Mouse (Mus musculus) T-helper 1 cell (primary cell): ENCODE measurements at regions not wholly inside any gene's neighbourhood (a gene's known extent, or its start where the extent isn't known, plus 50 kb on each side); places are given as distances from the start of the nearest gene placed in this dataset.

Experiments used
- in situ Hi-C: fragments of 300-600 bp; cut with MboI, MseI; formaldehyde crosslinking; loops from one replicate; pipeline ENCODE4 v1.15.1; 2025; ENCODE audit warnings: high pct_unique_total_duplicates

GRCm38 (mm10) chr2:30743976-30744620, 59.4 kb downstream of the 1700001O22Rik start:
- in situ Hi-C loops: no loop called here

GRCm38 (mm10) chr2:30743265-30743846, 60.1 kb downstream of the 1700001O22Rik start:
- in situ Hi-C loops: no loop called here

GRCm38 (mm10) chr2:30741450-30741849, 62.0 kb downstream of the 1700001O22Rik start:
- in situ Hi-C loops: no loop called here

GRCm38 (mm10) chr2:30737759-30738158, 65.7 kb downstream of the 1700001O22Rik start:
- in situ Hi-C loops: loop anchor here (10.0 kb wide), 1 partner anchor 807 kb away; no protein-coding TSS in a partner anchor

- in situ Hi-C loops: loop anchor here (10.0 kb wide), 1 partner anchor 808 kb away; no protein-coding TSS in a partner anchor
These were observed 66.8 kb downstream of the 1700001O22Rik start for GRCm38 (mm10) chr2:30736705-30737104.

- in situ Hi-C loops: loop anchor here (10.0 kb wide), 1 partner anchor 809 kb away; no protein-coding TSS in a partner anchor
These were observed 67.2 kb downstream of the 1700001O22Rik start for GRCm38 (mm10) chr2:30736236-30736635.

GRCm38 (mm10) chr2:30733853-30734252, 69.6 kb downstream of the 1700001O22Rik start:
- in situ Hi-C loops: loop anchor here (10.0 kb wide), 1 partner anchor 811 kb away; no protein-coding TSS in a partner anchor

GRCm38 (mm10) chr2:30731832-30732231, 71.6 kb downstream of the 1700001O22Rik start:
- in situ Hi-C loops: loop anchor here (10.0 kb wide), 1 partner anchor 813 kb away; no protein-coding TSS in a partner anchor

- in situ Hi-C loops: loop anchor here (10.0 kb wide), 1 partner anchor 1427 kb away; the partner anchor contains the start of gene Prrc2b
These were observed 75.5 kb downstream of the 1700001O22Rik start for GRCm38 (mm10) chr2:30727948-30728347.

GRCm38 (mm10) chr2:30725601-30726489, 77.6 kb downstream of the 1700001O22Rik start:
- in situ Hi-C loops: loop anchor here (10.0 kb wide), 1 partner anchor 1429 kb away; the partner anchor contains the start of gene Prrc2b

GRCm38 (mm10) chr2:30725186-30725585, 78.3 kb downstream of the 1700001O22Rik start:
- in situ Hi-C loops: loop anchor here (10.0 kb wide), 1 partner anchor 1430 kb away; the partner anchor contains the start of gene Prrc2b

- in situ Hi-C loops: loop anchor here (5.0 to 10.0 kb wide), 2 partner anchors 58 to 1430 kb away; partner anchors contain the start of gene Prrc2b
These were observed 78.9 kb downstream of the 1700001O22Rik start for GRCm38 (mm10) chr2:30724521-30724920.

- in situ Hi-C loops: loop anchor here (5.0 to 10.0 kb wide), 2 partner anchors 59 to 1432 kb away; partner anchors contain the start of gene Prrc2b
These were observed 80.3 kb downstream of the 1700001O22Rik start for GRCm38 (mm10) chr2:30723059-30723587.

GRCm38 (mm10) chr2:30722263-30723050, 81.0 kb downstream of the 1700001O22Rik start:
- in situ Hi-C loops: loop anchor here (5.0 to 10.0 kb wide), 2 partner anchors 60 to 1432 kb away; partner anchors contain the start of gene Prrc2b

- in situ Hi-C loops: loop anchor here (5.0 to 10.0 kb wide), 2 partner anchors 61 to 1433 kb away; partner anchors contain the start of gene Prrc2b
These were observed 81.8 kb downstream of the 1700001O22Rik start for GRCm38 (mm10) chr2:30721473-30722262.

- in situ Hi-C loops: loop anchor here (5.0 to 10.0 kb wide), 2 partner anchors 61 to 1434 kb away; partner anchors contain the start of gene Prrc2b
These were observed 82.4 kb downstream of the 1700001O22Rik start for GRCm38 (mm10) chr2:30721048-30721461.

GRCm38 (mm10) chr2:30720291-30720690, 83.2 kb downstream of the 1700001O22Rik start:
- in situ Hi-C loops: loop anchor here (5.0 to 10.0 kb wide), 2 partner anchors 62 to 1435 kb away; partner anchors contain the start of gene Prrc2b

GRCm38 (mm10) chr2:30719611-30720290, 83.7 kb downstream of the 1700001O22Rik start:
- in situ Hi-C loops: loop anchor here (5.0 to 10.0 kb wide), 2 partner anchors 63 to 1435 kb away; partner anchors contain the start of gene Prrc2b
